ENCODE assay signal across 8 mouse cellular contexts in genomic region chr8:48016538-48016937, GRCm38 (mm10). TPM values are rescaled to one million over a fixed set of nuclear protein-coding genes. Genes with fewer than 3 reads are reported as not detected.
DNase-seq lines count a peak whose midpoint lies in the region; ATAC-seq and TF ChIP-seq lines count a peak whose summit lies in the region.

No protein-coding gene starts in this region.

- peak; percentile 79 for ATAC-seq in G1E (ENCODE audit: extremely low read depth, insufficient number of reproducible peaks, low FRiP score, poor library complexity, severe bottlenecking)
- ATAC-seq in lung, embryonic 14.5 days (ENCODE audit: insufficient read depth) = peak; percentile 62

- no peaks in the 10 kb centered on the region for H3K36me3 ChIP-seq in G1E (replicated peaks)
- no peaks in the 10 kb centered on the region for H3K36me3 ChIP-seq in lung, embryonic 14.5 days (ENCODE audit: insufficient read depth)

- intact Hi-C loops in heart, postnatal 10 days (cut with DNase I) = loop anchor here (1.0 to 5.0 kb wide), 5 partner anchors 24 to 274 kb away; no protein-coding TSS in a partner anchor

- WGBS in large intestine, adult 2 months = 15% methylated on average over 8 of the region's 8 CpGs
- 18% methylated on average over 8 of the region's 8 CpGs for WGBS in lung, embryonic 14.5 days

- H3K9me3 ChIP-seq in G1E (replicated peaks) = no peaks in the 10 kb centered on the region
- H3K9me3 ChIP-seq in lung, embryonic 14.5 days (ENCODE audit: low read depth, low read length) = no peaks in the 10 kb centered on the region

- no peak overlapping the region for H3K27ac ChIP-seq in lung, embryonic 14.5 days (ENCODE audit: low read depth)

- peak; percentile 71 for DNase-seq in G1E (ENCODE audit: low spot score)
- peak; percentile 87 for DNase-seq in brain, embryonic 14.5 days (ENCODE audit: low read depth)
- DNase-seq in fibroblast of lung, adult 2 months (ENCODE audit: low read depth) = peak; percentile 51
- peak; percentile 79 to 88 for DNase-seq in heart, postnatal 10 days
- peak; percentile 55 for DNase-seq in large intestine, adult 2 months (ENCODE audit: low read depth, low spot score)
- DNase-seq in lung, embryonic 14.5 days = peak; percentile 93
- peak; percentile 66 for DNase-seq in retina, postnatal 7 days (ENCODE audit: low read depth, low spot score)
- DNase-seq in thymus, postnatal 36 days = peak; percentile 52 to 62

- no peak for TF ChIP-seq POLR2A in brain, embryonic 14.5 days (IDR thresholded peaks at IDR 0.05; ENCODE audit: borderline replicate concordance, extremely low read depth, insufficient read depth, insufficient read length, poor library complexity, severe bottlenecking)

- no peak overlapping the region for H3K4me3 ChIP-seq in G1E (ENCODE audit: low read depth, low read length)
- H3K4me3 ChIP-seq in lung, embryonic 14.5 days (ENCODE audit: low read depth, low read length) = no peak overlapping the region

- no peaks in the 10 kb centered on the region for H3K27me3 ChIP-seq in G1E (ENCODE audit: insufficient read depth, low read length)
- H3K27me3 ChIP-seq in lung, embryonic 14.5 days (ENCODE audit: insufficient read depth, low read length) = no peaks in the 10 kb centered on the region

- peak; percentile 77 for TF ChIP-seq CTCF in G1E (IDR thresholded peaks at IDR 0.05; ENCODE audit: low read depth, low read length)
- peak; percentile 93 for TF ChIP-seq CTCF in brain, embryonic 14.5 days (IDR thresholded peaks at IDR 0.05; ENCODE audit: borderline replicate concordance, extremely low read depth, insufficient read depth, insufficient read length)
- peak; percentile 98 for TF ChIP-seq CTCF in lung, embryonic 14.5 days (IDR thresholded peaks at IDR 0.05; ENCODE audit: low read depth)

- no peak overlapping the region for H3K9ac ChIP-seq in lung, embryonic 14.5 days

- no peak overlapping the region for H3K4me2 ChIP-seq in lung, embryonic 14.5 days

- no peaks in the 10 kb centered on the region for H3K4me1 ChIP-seq in G1E (ENCODE audit: insufficient read depth, low read depth, low read length)
- H3K4me1 ChIP-seq in lung, embryonic 14.5 days (ENCODE audit: insufficient read depth) = no peaks in the 10 kb centered on the region

RNA-seq across cellular contexts. Expression of gene Wwc2, which starts 25.8 kb away (rescaled TPM):
- total RNA-seq in G1E (2014; fragmentation: Nextera tagmentation) = 7.8 and 8.1 TPM in 2 replicates
- 3.5 and 4.0 TPM in 2 replicates for total RNA-seq in G1E (2017)
- 7.4 and 7.5 TPM in 2 replicates for polyA plus RNA-seq in G1E (2012)
- polyA plus RNA-seq in brain, embryonic 14.5 days (2012; rRNA removed) = 3.6 and 6.8 TPM in 2 replicates
- total RNA-seq in heart, postnatal 10 days (2021) = 10 to 100 TPM; 40.2 to 41.5 TPM
- polyA plus RNA-seq in large intestine, adult 2 months (2012; rRNA removed) = 1.4 and 1.5 TPM in 2 replicates
- polyA plus RNA-seq in lung, embryonic 14.5 days (2014; fragmentation: Nextera tagmentation; extraction: Ambion mirVana) = 16.6 and 17.1 TPM in 2 replicates
